In the genomic region with DNA sequence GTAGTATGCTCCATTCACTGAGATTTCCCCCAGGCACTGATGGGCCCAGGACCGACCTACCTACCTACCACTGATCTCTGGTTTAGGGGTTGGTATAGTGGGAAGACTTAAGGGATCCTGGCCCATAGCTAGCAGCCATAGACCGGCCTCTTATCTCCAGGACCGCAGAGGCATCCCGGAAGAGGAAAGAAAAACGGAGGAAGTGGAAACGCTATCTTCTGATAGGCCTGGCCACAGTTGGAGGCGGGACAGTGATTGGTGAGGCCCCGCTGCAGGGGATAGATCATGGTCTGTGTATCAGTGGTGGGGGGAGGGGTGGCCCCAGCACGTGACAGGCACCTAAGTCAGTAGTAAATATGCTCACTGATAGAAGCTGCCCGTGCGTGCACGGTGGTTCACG, we compare ENCODE assay signal across 13 mouse cellular contexts. TPM values are rescaled to one million over a fixed set of nuclear protein-coding genes. Genes with fewer than 3 reads are reported as not detected.
A peak's percentile ranks its signal among the peaks of the same experiment; 100 is the strongest.
DNase-seq lines count a peak whose midpoint lies in the region; ATAC-seq lines count a peak whose summit lies in the region.
"Had no signal": no experiment of that assay in that cellular context is flagged by ENCODE, and none has a peak within 500 bp of the region (broad histone marks: within the 10 kb centered on the region; RNA-seq: fewer than 3 reads in every experiment).

No protein-coding gene starts in this region.

- H3K4me3 ChIP-seq in liver, embryonic 11.5 days (ENCODE audit: low read depth, low read length): no peak overlapping the region
- no peak overlapping the region for H3K4me3 ChIP-seq in stomach, embryonic 14.5 days (ENCODE audit: low read depth, low read length)
- H3K4me3 ChIP-seq: layer of hippocampus, adult 2 months had no signal

- no peaks in the 10 kb centered on the region; the same call in none of the 2 replicates for H3K4me1 ChIP-seq in liver, embryonic 11.5 days (replicated peaks; ENCODE audit: control insufficient read depth, insufficient read depth, low read length)
- H3K4me1 ChIP-seq in stomach, embryonic 14.5 days (ENCODE audit: control insufficient read depth, insufficient read depth, low read length): no peaks in the 10 kb centered on the region

- intact Hi-C loops in left cerebral cortex, postnatal 4 days (cut with DNase I): no loop called here
- intact Hi-C loops in left cerebral cortex, postnatal 25 days (cut with DNase I): no loop called here

- peak; percentile 28 for DNase-seq in left cerebral cortex, postnatal 4 days
- no peak for DNase-seq in left cerebral cortex, adult 11 months (ENCODE audit: low spot score)
- DNase-seq in c-Kit-positive CD71-positive TER-119-negative erythroid progenitor cells, embryonic 14.5 days (ENCODE audit: low read depth): peak; percentile 44
- DNase-seq in liver, embryonic 11.5 days (ENCODE audit: low spot score): peak; percentile 44
- no peak for DNase-seq in right cerebral cortex, adult 18-20 months
- no peak for DNase-seq in left cerebral cortex, postnatal 25 days (ENCODE audit: low spot score in 2 of 2)
- DNase-seq: right cerebral cortex, postnatal 25 days had no signal

- H3K9ac ChIP-seq in liver, embryonic 11.5 days (ENCODE audit: low read depth, low read length): no peak overlapping the region
- H3K9ac ChIP-seq in stomach, embryonic 14.5 days (replicated peaks; ENCODE audit: low read depth, low read length): no peak overlapping the region

- H3K36me3 ChIP-seq in liver, embryonic 11.5 days (ENCODE audit: control insufficient read depth, insufficient read depth, low read length): no peaks in the 10 kb centered on the region
- H3K36me3 ChIP-seq in stomach, embryonic 14.5 days (ENCODE audit: control insufficient read depth, insufficient read depth, low read length): no peaks in the 10 kb centered on the region

- peak; percentile 88 for ATAC-seq in liver, embryonic 11.5 days (replicated peaks; ENCODE audit: low FRiP score)
- ATAC-seq in stomach, embryonic 14.5 days (ENCODE audit: insufficient number of reproducible peaks, insufficient read depth, low FRiP score, low read depth): 0 out of 2 replicates have a peak, but pooled peaks have one; percentile 49
- ATAC-seq in erythroblast, adult 5-6 weeks (replicated peaks; ENCODE audit: low FRiP score, poor library complexity, severe bottlenecking): no peak

- H3K9me3 ChIP-seq in liver, embryonic 11.5 days (ENCODE audit: control insufficient read depth, low read length): peaks cover 3% of the 10 kb centered on the region; the same call in 1 of the 2 replicates
- no peaks in the 10 kb centered on the region; the same call in 1 of the 2 replicates for H3K9me3 ChIP-seq in stomach, embryonic 14.5 days (ENCODE audit: control insufficient read depth, low read depth, low read length)

- no peak overlapping the region for H3K27ac ChIP-seq in liver, embryonic 11.5 days (ENCODE audit: low read depth, low read length)
- no peak overlapping the region for H3K27ac ChIP-seq in stomach, embryonic 14.5 days (ENCODE audit: low read length)

- H3K4me2 ChIP-seq in liver, embryonic 11.5 days: peak overlapping the region; percentile 10; the same call in 1 of the 2 replicates
- no peak overlapping the region for H3K4me2 ChIP-seq in stomach, embryonic 14.5 days (replicated peaks; ENCODE audit: low read depth, low read length)

- no peaks in the 10 kb centered on the region for H3K27me3 ChIP-seq in liver, embryonic 11.5 days (replicated peaks; ENCODE audit: control insufficient read depth, insufficient read depth, low read length)
- H3K27me3 ChIP-seq in stomach, embryonic 14.5 days (ENCODE audit: control insufficient read depth, insufficient read depth, low read length): no peaks in the 10 kb centered on the region

- 20% methylated on average over 13 of the region's 13 CpGs for WGBS in liver, embryonic 11.5 days
- WGBS in stomach, embryonic 14.5 days: 55% methylated on average over 13 of the region's 13 CpGs

RNA-seq across cellular contexts. Expression of gene Tmco4, which starts 46.7 kb away (rescaled TPM):
- total RNA-seq in left cerebral cortex, postnatal 4 days (2021): 1 to 10 TPM in 1 of 2 experiments, under 1 TPM in 1; 0.74 to 1.4 TPM
- polyA plus RNA-seq in liver, embryonic 11.5 days (2014; fragmentation: Nextera tagmentation; extraction: Ambion mirVana): 1.5 and 1.9 TPM in 2 replicates
- 6.6 and 6.8 TPM in 2 replicates for polyA plus RNA-seq in stomach, embryonic 14.5 days (2014; fragmentation: Nextera tagmentation; extraction: Ambion mirVana)
- total RNA-seq in left cerebral cortex, postnatal 25 days (2021): 1 to 10 TPM; 2.2 to 3.7 TPM
- total RNA-seq in erythroblast, adult 5-6 weeks (2015; ENCODE audit: low replicate concordance): 0.19 and 0.42 TPM in 2 replicates
- 1.4 and 2.5 TPM in 2 replicates for total RNA-seq in erythroblast, adult 5-6 weeks (2017; ENCODE audit: low replicate concordance)

RNA-seq across cellular contexts. Expression of gene Rnf186, which starts 52.5 kb away (rescaled TPM):
- not detected for total RNA-seq in left cerebral cortex, postnatal 4 days (2021)
- not detected in 2 replicates for polyA plus RNA-seq in liver, embryonic 11.5 days (2014; fragmentation: Nextera tagmentation; extraction: Ambion mirVana)
- polyA plus RNA-seq in stomach, embryonic 14.5 days (2014; fragmentation: Nextera tagmentation; extraction: Ambion mirVana): 14.2 and 14.8 TPM in 2 replicates
- total RNA-seq in left cerebral cortex, postnatal 25 days (2021): not detected
- not detected in 2 replicates for total RNA-seq in erythroblast, adult 5-6 weeks (2015; ENCODE audit: low replicate concordance)
- total RNA-seq in erythroblast, adult 5-6 weeks (2017; ENCODE audit: low replicate concordance): not detected in 2 replicates
- total RNA-seq: adrenal gland, adult 18-20 months; hematopoietic stem cell, adult 5-6 weeks; layer of hippocampus, adult 2 months; left cerebral cortex, postnatal 36 days had no signal

RNA-seq across cellular contexts. Expression of gene Htr6, which starts 56.0 kb away (rescaled TPM):
- total RNA-seq in left cerebral cortex, postnatal 4 days (2021): 1 to 10 TPM; 4.1 to 5.1 TPM
- polyA plus RNA-seq in liver, embryonic 11.5 days (2014; fragmentation: Nextera tagmentation; extraction: Ambion mirVana): not detected in 2 replicates
- polyA plus RNA-seq in stomach, embryonic 14.5 days (2014; fragmentation: Nextera tagmentation; extraction: Ambion mirVana): not detected in 2 replicates
- 1 to 10 TPM; 6.4 to 6.6 TPM for total RNA-seq in left cerebral cortex, postnatal 25 days (2021)
- total RNA-seq in erythroblast, adult 5-6 weeks (2015; ENCODE audit: low replicate concordance): not detected in 2 replicates
- total RNA-seq in erythroblast, adult 5-6 weeks (2017; ENCODE audit: low replicate concordance): not detected in 2 replicates
- total RNA-seq: hematopoietic stem cell, adult 5-6 weeks had no signal

Comparison
In these comparisons a context has a peak if more than half of its experiments do, and no peak if none do; other contexts are left out.
1. DNase-seq: peak in left cerebral cortex, postnatal 4 days (single experiment), c-Kit-positive CD71-positive TER-119-negative erythroid progenitor cells, embryonic 14.5 days (single experiment) and liver, embryonic 11.5 days (single experiment); none in left cerebral cortex, adult 11 months (single experiment), right cerebral cortex, adult 18-20 months (single experiment) and left cerebral cortex, postnatal 25 days (0 of 2).
2. RNA of gene Htr6, which starts 56.0 kb away (total RNA-seq): 6.4 to 6.6 TPM in left cerebral cortex, postnatal 25 days and 4.1 to 5.1 TPM in left cerebral cortex, postnatal 4 days; not detected in erythroblast, adult 5-6 weeks; every median in the first group is over 4 times any median in the second.